Mouse (Mus musculus) left cerebral cortex, adult 18-20 months (tissue): ENCODE data around the gene Kdelc1. TPM values are rescaled to one million over a fixed set of nuclear protein-coding genes. Genes with fewer than 3 reads are reported as not detected.
A peak's percentile ranks its signal among the peaks of the same experiment; 100 is the strongest.

Source experiments
- DNase-seq, 2 experiments: peaks; one replicate each; pipeline ENCODE4 v3.0.0; 2021 to 2022; ENCODE audit warnings: low spot score in 2 of 2, mixed read lengths in 1 of 2
- long read RNA-seq, 2 experiments: library from polyadenylated mRNA; stranded (forward); transcript quantifications; one replicate each; pipeline ENCODE4 v2.0.0; 2021
- total RNA-seq, 2 experiments: library from RNA; stranded (reverse); gene quantifications; 2 replicates each; pipeline ENCODE4 v1.2.3; 2021

Kdelc1 gene
- total RNA-seq: 10 to 100 TPM in 1 of 2 experiments, 1 to 10 TPM in 1; 8.6 to 10.6 TPM
- long read RNA-seq, experiment 1, transcript Kdelc1-202 (10 exons, 2,359 nt): major isoform, 6 of 17 reads
- long read RNA-seq, experiment 1, transcript Kdelc1-203 (9 exons, 2,085 nt): major isoform, 6 of 17 reads
- long read RNA-seq, experiment 1, partial matches to known transcripts: 3 of 17 reads
- long read RNA-seq, experiment 1, other reads (novel, unspliced or antisense): 2 of 17 reads
- long read RNA-seq, experiment 2, transcript Kdelc1-203 (9 exons, 2,085 nt): major isoform, 6 of 10 reads
- long read RNA-seq, experiment 2, partial matches to known transcripts: 2 of 10 reads
- long read RNA-seq, experiment 2, other reads (novel, unspliced or antisense): 0 of 10 reads

DNA sequence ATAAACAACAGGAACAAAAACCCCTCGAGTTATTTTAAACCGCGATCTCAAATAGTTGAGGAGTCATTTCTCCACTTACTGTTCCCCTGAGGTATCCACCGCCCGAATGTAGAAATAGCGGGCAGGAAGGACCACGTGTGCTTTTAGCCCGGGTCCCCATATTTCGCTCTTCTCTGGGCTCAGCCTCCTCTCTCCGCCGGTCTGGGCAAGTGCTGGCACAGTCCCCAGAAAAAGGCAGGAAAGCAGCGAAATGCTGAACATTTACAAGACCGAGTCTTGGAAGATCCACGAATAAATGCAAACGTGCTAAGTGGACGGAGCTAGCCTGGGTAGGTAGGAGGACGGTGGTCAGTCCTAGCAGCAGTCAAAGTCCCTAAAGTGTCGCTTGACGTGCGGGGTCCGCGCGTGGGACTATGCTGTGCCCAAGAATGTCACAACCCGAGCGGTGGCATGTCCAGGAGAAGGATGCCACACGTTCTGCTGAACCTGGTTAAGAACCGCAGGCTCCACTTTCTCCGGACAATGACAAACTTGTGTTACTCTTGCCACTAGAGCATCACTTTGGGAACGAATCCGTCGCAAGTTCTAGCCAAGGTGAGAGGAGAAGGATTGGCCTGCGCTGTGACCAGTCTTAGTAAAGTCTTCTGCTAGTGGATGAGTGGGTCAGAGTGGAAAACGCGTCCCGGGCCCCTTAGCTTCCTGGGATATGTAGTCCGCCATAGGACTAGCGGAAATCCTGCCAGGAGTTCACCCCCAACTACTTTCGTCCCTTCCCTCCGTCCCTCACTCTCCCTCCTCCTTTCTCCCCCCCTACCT, at the start of gene Kdelc1, which contains the start of gene Bivm:
Gene Kdelc1 (minus strand): TSS at position 570 of the 816 bp plus-strand sequence.
Gene Bivm (plus strand): TSS at position 719 of the 816 bp plus-strand sequence.
- DNase-seq: peak; percentile 84 to 88

- no peak for DNase-seq
Measured at GRCm38 (mm10) chr1:44167859-44168383, 49.3 kb upstream of the Kdelc1 start.

GRCm38 (mm10) chr1:44162389-44162788, 43.8 kb upstream of the Kdelc1 start:
- no peak for DNase-seq

- no peak for DNase-seq
Measured at GRCm38 (mm10) chr1:44161818-44162217, 43.2 kb upstream of the Kdelc1 start.

DNA sequence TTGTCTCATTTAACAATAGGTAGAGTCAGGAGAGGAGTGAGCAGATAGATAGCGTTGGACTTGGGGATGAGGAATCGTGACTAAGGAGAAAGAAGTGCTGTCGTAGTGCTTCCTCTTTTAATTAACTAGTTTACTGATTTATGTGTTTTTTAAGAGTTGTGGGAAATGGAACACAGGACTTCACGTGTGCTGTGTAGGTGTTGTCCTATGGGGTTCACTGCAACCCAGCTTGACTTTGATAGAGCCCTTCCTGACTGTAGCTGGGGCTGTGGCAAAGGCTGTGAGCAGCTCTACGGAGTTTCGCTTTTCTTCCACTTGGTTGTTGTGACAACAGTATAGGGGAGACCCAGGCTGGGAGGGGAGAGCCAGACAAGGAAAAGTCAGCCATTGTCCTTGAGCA, 39.7 kb upstream of the Kdelc1 start:
- no peak for DNase-seq

GRCm38 (mm10) chr1:44155287-44155686, 36.7 kb upstream of the Kdelc1 start:
- no peak for DNase-seq

GRCm38 (mm10) chr1:44148706-44149105, 30.1 kb upstream of the Kdelc1 start:
- DNase-seq: no peak

DNA sequence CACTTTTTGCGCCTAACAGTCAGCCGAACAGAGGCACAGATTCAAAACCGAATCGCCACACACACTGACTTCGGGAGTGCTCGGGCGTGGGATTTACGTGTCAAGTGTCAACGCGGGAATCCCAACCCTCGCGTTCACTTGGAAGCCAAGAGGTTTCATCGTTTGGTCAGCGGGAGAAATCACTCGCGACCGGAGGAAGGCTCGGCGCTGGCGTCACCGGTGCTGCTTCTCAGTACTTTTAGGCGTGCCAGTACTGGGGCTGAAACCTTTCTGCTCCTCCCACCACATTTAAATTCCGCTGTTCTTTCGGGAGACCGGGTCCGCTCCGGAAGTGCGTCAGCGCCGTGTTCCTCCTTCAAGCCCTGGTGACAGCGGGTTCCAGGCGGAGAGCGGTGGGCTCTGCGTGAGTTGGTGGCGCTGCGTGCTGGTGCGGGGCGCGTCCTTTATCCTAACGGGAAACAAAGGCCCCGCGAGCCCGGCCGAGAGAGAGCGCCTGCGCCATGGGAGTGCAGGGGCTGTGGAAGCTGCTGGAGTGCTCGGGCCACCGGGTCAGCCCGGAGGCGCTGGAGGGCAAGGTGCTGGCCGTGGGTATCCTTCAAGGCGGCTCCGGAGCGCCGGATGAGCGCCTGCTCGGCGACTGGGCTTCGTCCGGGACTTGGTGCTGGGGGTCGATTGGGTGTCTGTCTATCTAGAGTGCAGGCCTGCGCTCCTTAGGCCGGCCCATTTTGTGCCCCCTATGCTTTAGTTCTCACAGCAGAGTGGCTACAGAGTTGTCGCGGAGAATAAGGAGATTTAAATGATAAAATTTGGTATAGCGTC, 29.2 kb upstream of the Kdelc1 start, which contains the start of gene Ercc5:
Gene Ercc5 (plus strand): TSS at position 182 of the 819 bp plus-strand sequence.
- peak; percentile 79 to 90 for DNase-seq

DNA sequence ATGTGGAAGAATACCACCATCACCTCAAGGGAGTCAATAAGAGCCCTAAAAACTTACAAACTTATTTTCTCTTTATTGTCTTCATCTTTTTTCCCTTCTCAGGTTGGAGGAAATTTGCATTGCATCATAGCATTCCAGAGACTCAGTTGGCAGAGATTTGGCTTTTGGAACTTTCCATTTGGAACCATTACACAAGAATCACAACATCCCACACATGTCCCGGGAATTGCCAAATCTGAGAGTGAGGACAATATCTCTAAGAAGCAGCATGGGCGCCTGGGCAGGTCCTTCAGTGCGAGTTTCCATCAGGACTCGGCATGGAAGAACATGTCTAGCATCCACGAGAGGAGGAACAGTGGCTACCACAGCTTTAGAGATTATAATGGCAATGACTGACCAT, 24.1 kb upstream of the Kdelc1 start:
- DNase-seq: peak; percentile 12 to 26

- no peak for DNase-seq
Measured at GRCm38 (mm10) chr1:44140232-44140631, 21.6 kb upstream of the Kdelc1 start.

- no peak for DNase-seq
Measured at GRCm38 (mm10) chr1:44129929-44130581, 11.4 kb upstream of the Kdelc1 start.

GRCm38 (mm10) chr1:44125590-44125989, 7.0 kb upstream of the Kdelc1 start:
- no peak for DNase-seq

GRCm38 (mm10) chr1:44122256-44122655, 3.6 kb upstream of the Kdelc1 start:
- no peak for DNase-seq

GRCm38 (mm10) chr1:44120074-44120406, 1.4 kb upstream of the Kdelc1 start:
- DNase-seq: no peak

- peak; percentile 79 to 84 for DNase-seq
Measured at GRCm38 (mm10) chr1:44119201-44120073, 829 bp upstream of the Kdelc1 start.

DNA sequence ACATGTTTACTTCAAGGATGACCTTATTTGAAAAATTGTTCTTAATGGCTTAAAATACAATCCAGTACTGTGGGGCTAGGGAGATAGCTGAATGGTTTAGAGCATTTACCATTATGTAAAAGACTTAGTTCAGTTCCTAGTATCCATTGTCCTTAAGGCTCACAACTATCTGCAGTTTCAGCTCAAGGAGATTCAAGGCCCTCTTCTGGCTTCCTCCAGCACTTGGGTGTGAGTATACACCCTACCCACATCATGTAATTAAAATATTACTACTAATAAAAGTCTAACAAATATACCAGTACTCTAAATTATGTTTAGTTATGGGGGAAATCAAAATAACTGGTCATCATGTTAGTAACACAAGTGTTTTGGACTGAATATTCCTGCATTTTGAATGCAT, 1.0 kb downstream of the Kdelc1 start:
- no peak for DNase-seq

- no peak for DNase-seq
Measured at GRCm38 (mm10) chr1:44102939-44103338, 15.7 kb downstream of the Kdelc1 start.

DNA sequence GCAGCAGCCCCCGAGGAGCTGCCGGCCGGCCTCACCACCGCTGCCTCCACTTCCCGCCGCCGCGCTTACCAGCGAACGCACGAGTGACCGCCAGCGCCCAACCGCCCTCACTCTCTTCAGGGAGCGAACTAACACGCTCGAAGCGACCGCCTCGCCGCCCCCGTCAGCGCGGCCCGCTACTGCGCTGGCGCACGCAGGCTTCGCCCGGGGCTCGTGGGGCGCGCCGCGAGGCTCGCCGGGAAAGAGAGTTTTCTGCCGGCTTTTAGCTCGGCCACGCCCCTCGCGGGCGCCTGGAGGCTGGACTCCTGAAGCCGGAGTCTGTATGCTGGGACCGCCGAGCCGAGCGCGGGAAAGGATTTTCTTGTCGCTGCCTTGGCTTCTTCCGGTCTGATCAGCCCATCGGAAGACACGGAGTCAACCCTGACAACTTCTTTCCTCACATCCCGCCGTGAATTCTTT, 16.3 kb downstream of the Kdelc1 start, which contains the start of gene Tex30:
Gene Tex30 (minus strand): TSS at position 183 of the 459 bp plus-strand sequence.
- DNase-seq: peak; percentile 93 to 96
